Mouse (Mus musculus) erythroblast, embryonic 14.5 days (primary cell): ENCODE data around the gene Arhgef25.

ENCODE experiments used
- GATA1 ChIP-seq: IDR thresholded peaks from 2 replicates; pipeline ENCODE4 v1.6.1; 2012; ENCODE audit warnings: low read length, inconsistent platforms, mixed read lengths
- TAL1 ChIP-seq: IDR thresholded peaks from 3 replicates; pipeline ENCODE4 v1.6.1; 2012; ENCODE audit warnings: low read length, inconsistent platforms, mixed read lengths

DNA sequence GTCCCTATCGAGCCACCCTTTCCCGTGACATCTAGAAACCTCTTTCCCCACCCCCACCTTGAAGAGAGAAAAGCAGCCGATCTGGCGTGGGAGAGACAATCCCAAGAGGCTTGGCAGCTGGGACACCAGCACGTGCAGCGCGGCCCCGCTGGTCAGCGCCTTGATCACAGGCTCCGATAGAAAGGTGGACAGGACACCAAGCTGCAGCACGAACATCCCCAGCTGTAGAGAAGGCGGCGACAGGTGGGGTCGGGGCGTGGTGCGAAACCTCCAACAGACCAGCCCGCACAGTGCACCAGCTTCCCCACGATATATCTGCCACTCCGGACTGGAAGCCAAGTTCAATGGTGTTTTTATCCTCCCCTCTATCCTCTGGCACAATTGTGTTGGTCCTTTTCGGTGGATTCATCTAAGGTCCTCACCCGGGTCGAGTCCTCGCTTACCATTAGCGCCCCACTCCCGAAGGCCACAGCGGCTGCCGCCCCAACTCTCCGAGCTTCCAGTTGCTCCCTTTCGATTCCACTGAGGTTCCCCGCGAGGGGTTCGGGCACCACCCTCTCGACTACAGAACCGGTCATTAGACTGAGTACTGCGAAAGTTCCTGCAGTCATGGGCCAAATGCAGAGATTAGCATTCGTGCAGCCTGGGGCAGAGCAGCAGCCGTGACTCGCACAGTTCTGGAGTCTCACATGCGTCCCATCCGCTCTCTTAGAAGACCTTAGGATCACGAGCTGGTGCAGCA lies 11.4 kb downstream of the Arhgef25 start:
- TF ChIP-seq GATA1: no peak
- no peak for TF ChIP-seq TAL1
